Mouse (Mus musculus) natural killer cell, adult 2 months (primary cell): Measurements from ENCODE around the gene Cd180.
"Not testable (repeated sequence)": the region's sequence is repeated elsewhere in the genome, so short reads cannot be mapped to it uniquely, and the experiment has no call there.

Experiments used
- DNase-seq, 2 experiments: peaks; one replicate each; pipeline ENCODE4 v3.0.0; 2022; ENCODE audit warnings: low spot score in 2 of 2

Cd180 gene

GRCm38 (mm10) chr13:102678482-102678881 lies 14.9 kb upstream of the Cd180 start:
- DNase-seq = peak; percentile 32 to 71

- DNase-seq = no peak
Measured at GRCm38 (mm10) chr13:102684890-102685289, 8.5 kb upstream of the Cd180 start.

GRCm38 (mm10) chr13:102688121-102688520 lies 5.2 kb upstream of the Cd180 start:
- no peak for DNase-seq

GRCm38 (mm10) chr13:102689201-102690090 lies 3.9 kb upstream of the Cd180 start:
- peak in 1 of 2 experiments; percentile 50 for DNase-seq

- DNase-seq = no peak
Measured at GRCm38 (mm10) chr13:102690184-102690583, 3.2 kb upstream of the Cd180 start.

GRCm38 (mm10) chr13:102691408-102692150 lies 1.8 kb upstream of the Cd180 start:
- no peak for DNase-seq

DNA sequence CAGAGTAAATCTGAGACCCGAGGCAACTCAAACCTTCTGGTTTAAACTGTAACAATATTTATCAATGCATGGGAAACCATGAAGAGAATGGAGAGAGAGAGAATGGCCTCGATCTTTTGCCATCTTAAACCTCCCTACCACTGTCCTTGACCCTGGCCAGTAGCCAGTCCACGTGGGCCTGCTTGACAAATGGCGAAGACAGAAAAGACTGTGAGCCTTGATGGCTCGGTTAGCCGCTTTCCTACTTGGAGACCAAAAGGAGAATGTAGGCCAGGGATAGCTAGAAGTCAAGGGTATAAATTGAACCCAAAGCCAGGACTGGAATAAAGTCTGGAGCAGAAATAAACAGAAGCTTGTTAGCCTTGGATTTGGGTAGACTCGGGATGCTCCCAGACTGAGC lies 796 bp downstream of the Cd180 start:
- DNase-seq = no peak

DNA sequence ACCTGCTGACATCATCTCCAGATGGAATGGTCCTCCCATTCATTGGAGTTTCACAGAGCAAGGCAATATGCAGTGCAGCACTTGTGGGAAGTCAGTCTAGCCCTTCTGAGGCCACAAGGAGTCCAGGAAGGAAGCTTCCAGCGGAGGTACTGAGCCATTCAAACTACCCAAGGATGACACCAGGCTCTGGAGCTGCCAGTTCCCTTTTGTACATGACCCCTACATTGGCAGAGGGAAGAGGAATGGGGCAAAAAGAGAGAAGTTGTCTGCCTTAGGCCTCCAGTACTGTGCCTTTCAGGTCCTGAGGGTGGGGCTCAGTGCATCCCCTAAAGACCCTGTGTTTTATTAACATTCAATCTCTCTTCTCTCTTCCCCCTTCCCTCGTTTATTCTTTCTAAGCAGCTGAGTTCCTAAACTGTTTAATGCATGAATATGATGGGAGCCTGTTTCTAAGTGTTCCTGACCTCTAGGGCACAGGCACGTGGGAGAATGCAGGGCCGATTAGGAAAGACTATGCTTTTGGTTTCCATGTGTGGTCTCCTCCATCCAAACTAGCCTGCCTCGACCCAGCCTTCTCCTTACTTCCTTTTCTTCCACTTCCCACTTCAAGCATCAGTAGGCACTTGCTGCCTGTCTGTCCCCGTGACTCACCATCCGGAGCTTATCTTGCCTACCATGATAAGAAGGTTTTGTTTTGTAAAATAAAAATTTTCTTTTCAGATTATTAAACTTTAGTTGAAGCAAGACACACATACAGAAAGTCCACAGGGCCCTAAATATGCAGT lies 2.0 kb downstream of the Cd180 start:
- DNase-seq = no peak

- DNase-seq = no peak
Measured at GRCm38 (mm10) chr13:102698335-102698734, 5.0 kb downstream of the Cd180 start.

GRCm38 (mm10) chr13:102698751-102699323 lies 5.5 kb downstream of the Cd180 start:
- no peak for DNase-seq

GRCm38 (mm10) chr13:102700176-102700575 lies 6.8 kb downstream of the Cd180 start:
- no peak for DNase-seq

GRCm38 (mm10) chr13:102700744-102701143 lies 7.4 kb downstream of the Cd180 start:
- DNase-seq = no peak

GRCm38 (mm10) chr13:102716973-102717372 lies 23.6 kb downstream of the Cd180 start:
- no peak for DNase-seq

DNA sequence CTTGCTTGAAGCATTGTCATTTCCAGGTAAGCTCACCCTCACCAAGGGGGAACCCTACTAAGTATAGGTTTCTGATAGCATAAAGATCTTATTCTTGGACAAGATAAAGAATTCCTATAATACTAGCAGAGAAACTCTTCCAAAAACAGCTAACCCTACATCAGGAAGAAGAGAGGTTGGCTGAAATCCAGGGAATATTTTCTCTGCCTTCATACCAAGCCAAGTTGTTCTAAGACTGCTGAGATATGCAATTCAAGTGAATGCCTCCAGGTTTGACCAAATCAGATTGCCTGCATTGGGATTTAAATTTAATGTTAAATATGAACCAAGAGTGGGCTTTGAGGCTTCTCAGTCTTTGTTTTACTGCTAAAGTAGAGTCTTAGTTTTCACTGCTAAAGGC lies 32.1 kb downstream of the Cd180 start:
- no peak for DNase-seq

DNA sequence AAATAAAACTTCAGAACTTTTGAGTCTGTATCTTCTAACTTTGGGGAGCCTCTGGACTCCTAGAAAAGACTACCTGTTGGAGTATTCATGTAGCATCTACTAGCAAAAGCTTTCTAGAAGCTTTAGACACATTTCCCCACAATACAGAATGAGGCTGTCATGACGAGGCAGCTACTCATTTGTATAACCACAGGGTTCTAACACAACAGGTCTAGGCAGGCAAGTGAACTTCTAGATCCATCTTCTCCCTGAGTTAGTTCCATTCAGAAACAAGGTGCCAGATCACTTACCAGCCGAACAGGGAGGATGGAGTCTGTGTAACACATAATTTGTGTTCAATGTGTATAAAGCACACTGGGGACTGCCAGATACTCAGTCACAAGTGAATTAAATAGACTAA lies 32.5 kb downstream of the Cd180 start:
- DNase-seq = no peak

DNA sequence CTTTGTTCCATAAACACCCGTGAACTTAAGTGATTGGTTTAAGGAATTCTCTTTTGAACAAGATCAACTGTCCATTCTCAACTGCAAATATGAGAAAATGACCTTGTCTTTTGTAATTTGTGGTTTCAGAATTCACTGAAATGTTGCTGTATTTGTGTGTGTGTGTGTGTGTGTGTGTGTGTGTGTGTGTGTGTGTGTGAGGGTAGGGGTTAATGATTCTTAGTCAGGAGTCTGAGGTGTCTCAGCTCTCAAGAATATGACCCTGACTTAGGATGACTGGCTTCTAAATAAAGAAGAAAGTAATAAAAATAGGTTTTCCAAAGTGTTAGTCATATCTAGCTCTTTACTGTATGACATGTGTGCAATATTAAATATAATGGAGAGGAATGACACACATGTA lies 33.5 kb downstream of the Cd180 start:
- no peak for DNase-seq

- DNase-seq = no peak
Measured at GRCm38 (mm10) chr13:102728035-102728434, 34.7 kb downstream of the Cd180 start.

- DNase-seq = not testable (repeated sequence)
Measured at GRCm38 (mm10) chr13:102728951-102729350, 35.6 kb downstream of the Cd180 start.

DNA sequence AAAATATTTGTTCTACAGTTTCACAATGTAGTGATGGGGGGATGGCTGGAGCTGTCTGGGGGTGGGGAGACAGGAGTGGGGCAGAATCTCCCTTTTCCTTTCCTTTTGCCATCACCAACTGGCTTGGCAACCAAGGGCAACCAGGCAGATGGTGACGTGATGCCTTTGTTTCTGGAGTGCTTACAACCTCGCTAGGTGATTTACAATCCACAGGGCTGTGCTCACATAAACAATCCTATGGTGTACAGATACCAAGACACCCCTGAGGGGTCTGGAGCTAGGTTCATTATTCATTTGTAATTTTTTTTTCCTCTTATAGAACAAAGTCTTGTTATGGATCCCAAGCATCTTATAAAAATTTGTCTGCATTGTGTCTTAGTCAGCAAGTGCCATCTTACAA lies 39.7 kb downstream of the Cd180 start:
- no peak for DNase-seq

DNA sequence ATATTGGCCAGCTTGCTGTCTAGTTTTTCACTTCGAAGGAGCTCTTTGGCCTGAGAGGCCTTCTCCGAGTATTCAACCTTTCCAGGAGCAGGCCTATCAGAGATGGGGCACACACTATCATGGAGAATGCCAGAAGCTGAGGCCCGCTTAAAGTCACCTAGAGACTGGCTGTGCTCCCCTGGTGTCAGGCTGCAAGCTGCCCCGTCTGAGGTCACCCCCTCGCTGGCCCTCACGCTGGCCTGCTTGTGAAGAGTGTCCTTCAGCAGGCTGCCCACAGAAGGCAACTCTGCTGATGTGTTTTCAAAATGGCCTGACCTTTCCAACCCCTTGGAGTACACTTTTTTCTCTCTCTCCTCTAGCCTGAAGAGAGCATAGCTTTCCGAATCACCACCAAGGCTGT lies 44.5 kb downstream of the Cd180 start:
- no peak for DNase-seq

- DNase-seq = no peak
Measured at GRCm38 (mm10) chr13:102739720-102740535, 46.6 kb downstream of the Cd180 start.
